Mouse (Mus musculus) embryo, embryonic 10.5 days (tissue): ENCODE results near the gene 1700067P10Rik.

Experiments
- DNase-seq: peaks from one replicate; pipeline ENCODE4 v3.0.0-alpha.2; 2015; ENCODE audit warnings: low spot score

Gene 1700067P10Rik

DNA sequence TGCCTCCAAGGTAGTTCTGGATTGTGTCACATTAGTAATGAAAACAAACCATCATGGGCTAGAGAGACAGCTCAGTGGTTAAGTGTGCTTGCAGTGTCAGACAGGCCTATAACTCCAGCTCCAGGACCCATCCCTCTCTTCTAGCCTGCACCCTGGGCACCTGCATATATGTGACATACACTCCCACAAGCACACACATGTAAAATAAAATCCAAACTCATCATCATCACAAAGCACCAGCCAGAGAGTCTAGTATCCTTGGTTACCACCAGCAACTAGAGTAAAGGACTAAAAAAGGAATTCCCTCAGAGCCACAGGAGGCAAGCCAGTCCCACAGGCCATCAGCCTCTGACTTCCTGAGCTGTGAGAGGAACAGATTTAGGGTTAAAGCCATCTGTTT lies at the start of gene 1700067P10Rik:
1700067P10Rik (plus strand) TSS at position 301 of the 400 bp plus-strand sequence.
- DNase-seq: no peak

DNA sequence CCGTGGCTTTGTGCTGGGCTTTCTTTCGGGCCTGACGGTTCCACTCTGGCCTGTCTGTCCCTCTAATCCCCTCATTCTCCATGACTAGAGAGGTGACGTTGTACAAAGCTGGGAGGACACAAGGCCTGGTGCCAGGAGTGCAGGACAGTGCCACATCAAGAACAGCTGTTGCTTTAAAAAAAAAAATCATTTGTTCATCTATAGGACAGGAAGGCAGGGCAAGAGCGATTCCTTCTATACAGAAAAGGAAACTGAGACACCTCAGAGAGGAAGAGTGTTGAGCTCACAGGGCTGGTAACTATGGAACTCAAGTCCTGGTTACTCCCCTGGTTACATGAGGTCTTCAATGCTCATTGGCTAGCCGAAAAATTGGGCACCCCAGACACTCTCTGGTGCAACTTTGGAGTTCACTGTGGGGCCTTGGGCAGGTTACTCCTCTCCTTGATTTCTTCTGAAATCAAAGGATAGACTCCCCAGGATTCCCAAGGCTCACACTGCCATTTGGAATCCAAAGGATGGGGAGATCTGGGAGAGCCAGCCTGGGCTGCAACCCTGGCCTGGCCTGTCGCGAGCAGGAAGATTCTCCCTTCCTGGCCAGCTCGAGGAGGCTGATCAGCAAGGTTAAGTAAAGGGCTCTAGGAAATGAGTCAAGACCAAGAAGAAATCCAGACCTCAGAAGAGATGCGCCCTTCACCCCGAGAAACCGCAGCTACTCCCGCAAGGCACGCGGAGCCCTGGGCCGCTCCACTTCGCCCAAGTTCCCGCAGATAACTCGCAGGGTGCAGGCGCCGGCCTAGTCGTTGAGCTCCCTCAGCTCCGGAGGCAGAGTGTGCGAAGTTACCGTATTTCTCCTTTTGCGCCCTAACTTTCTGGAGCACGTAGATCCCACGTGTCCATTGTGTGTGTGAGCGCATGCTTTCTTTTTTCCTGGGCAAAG lies 47.5 kb upstream of the 1700067P10Rik start:
- peak; percentile 88 for DNase-seq

DNA sequence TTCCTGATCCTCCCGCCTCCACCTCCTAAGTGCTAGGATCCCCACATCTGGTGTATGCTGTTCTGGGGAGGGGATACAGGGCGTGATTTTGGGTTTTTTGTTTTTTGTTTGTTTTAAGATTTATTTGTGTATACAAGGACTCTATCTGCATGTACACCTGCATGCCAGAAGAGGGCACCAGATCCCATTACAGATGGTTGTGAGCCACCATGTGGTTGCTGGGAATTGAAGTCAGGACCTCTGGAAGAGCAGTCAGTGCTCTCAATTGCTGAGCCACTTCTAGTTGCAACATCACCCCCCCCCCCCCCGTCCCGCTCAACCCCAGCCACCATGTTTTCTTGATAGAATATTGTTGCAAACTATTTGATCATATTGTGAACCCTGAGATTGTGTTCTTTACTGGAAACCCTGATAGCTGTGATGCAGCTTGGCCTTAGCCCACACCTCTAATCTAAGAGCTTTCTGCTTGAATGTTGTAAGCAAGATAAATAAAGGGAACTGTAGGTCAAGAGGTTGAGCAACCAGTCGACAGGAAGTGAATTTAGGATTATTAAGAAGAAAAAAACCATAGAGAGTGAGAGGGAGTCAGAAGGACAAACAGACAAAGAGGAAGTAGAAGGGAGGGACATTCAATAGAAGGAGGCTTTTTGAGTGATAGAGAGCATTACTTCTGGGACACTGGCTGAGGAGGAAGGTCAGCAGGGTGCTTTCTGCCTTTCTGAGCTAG lies 45.8 kb upstream of the 1700067P10Rik start:
- DNase-seq: no peak

DNA sequence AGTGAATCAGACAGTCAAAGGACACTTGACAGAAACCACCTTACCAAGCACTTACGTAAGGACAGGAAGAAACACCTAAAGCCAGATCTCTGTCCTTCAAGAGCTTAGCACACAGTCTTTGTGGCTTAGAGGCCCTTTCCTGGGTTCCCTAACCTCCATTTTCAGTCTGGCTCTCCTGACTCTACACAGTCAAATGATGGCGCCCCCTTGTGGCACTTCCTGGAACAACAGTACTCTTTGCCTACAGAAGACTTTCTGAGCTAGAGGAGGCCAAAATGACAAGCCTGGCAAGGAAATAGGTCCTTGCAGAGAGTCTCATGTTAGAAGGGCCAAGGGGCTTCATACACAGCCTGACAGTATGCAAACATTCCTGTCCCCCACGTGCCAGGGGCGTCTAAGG lies 43.5 kb upstream of the 1700067P10Rik start:
- DNase-seq: peak; percentile 87

DNA sequence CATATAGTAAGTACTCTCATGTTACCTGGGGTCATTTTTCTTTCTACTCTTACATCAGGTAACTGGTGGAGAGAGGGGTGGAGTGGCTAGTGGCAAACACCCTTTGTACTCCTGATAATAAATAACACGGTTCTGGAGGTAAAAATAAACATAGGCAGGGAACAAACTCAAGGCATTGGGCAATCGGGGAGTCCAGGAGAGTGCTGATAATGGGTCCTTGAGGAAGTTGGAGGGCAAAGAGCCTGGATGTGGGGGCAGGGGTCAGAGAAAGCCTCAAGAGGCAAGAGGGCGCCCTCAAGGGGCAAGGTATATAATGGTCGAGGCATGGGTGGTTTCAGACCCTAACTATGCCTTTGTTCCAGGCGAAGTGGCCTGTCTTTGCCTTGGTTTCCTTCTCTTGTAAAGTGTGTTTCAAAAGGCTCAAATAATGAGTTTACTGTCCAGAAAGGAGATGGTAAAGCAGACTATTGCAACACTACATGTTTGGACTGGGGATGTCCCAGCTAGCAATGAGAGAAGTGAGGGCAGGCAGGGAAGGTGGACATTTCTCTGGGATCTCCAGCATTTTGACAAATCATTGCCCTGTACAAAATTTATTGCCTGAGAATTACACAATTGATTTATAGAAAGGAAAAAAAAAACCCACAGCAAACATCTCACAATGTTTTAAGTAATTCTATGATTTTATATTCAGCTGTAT lies 37.3 kb upstream of the 1700067P10Rik start:
- no peak for DNase-seq

DNA sequence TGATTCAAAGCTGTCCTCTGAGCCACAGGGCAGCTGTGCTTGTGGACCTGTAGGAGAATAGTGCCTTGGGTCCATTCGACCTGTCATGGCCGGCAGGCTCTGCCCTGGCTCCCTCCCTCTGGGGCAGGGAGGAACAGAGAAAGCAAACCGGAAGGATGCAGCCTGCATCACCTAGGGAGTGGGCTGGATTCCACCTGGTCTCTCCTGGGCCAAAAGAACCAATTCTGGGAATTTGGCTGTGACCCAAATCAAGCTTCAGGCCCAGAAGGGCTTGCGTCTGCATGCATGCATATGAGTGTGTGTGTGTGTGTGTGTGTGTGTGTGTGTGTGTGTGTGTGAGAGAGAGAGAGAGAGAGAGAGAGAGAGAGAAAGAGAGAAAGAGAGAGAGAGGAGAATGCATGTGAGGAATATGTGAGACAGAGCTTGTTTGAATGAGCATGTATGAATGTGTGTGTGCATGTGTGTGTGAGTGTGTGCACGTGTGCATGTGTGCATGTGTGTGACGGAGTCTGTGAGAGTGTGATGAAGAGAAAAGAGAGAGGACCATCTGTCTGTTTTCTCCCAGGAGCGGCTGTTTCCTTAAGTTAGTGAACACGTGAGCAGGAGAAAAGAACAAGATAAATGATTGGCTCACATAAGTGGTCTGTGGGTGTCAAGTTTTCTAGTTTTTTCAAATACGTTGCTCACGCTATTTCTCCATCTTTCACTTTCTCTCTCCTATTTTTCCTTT lies 36.6 kb upstream of the 1700067P10Rik start:
- DNase-seq: no peak

DNA sequence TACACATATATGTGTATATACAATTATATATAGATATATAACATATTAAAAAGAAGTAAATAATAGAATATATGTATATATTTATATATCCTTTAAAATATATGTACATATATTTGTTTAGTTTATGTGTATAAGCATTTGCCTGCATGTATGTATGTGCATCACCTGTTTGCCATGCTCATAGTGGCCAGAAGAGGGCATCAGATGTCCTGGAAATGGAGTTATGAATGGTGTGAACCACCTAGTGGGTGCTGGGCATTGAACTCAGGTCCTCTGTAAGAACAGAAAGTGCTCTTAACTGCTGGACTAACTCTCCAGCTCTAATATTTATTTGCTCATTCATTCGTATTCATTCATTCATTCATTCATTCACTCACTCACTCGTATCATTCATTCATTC lies 35.5 kb upstream of the 1700067P10Rik start:
- DNase-seq: no peak

DNA sequence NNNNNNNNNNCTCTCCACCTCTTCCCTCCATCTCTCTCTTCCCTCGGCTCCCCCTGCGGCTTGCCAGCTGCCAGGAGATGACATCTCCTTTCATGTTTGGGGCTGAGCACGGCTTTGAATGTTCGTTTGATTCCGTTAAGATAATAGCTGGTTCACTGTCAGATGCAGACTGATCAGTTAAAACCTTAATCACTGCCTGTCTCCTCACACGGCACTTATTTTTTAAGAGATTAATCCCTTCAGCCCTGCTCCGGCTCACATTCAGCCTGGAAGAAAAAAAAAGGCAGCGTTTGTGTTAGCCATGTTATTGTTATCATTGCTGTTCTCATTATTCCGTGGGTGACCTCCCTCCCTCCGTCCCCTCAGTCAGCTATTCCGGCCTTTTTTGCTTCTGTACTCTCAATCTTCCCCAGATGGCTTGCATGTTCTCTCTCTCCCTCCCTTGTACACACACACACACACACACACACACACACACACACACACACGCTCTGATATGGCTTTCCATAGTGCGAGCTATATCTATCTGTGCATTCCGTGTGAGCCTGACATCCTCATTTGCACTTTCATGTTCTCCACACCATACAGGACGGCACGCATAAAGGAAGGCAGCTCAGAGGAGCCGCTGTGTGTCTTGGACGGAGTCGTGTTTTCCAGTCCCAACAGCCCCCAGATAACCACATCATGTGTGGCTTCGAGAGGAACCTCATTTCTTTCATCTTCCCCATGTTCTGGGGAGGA lies 33.9 kb upstream of the 1700067P10Rik start:
- DNase-seq: no peak

DNA sequence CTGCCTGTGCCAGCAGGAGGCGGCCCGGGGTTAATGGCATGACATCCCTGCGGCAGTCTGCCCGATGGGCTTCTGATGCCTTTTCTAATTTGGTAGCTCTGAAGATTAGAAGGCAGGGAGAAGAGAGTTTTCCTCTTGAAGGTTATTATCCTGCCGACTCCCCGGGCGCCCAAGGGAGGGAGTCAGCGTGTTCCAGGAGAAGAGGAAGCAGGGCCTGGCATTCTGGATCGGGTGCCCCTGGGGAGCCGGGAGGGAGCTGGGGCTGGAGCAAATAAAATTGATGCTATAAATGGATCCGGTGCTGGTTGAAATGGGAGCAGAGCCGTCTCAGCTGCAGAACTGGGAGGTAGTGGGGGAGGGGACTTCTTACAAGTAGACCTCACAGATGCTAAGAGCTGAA lies 31.7 kb upstream of the 1700067P10Rik start:
- DNase-seq: no peak

DNA sequence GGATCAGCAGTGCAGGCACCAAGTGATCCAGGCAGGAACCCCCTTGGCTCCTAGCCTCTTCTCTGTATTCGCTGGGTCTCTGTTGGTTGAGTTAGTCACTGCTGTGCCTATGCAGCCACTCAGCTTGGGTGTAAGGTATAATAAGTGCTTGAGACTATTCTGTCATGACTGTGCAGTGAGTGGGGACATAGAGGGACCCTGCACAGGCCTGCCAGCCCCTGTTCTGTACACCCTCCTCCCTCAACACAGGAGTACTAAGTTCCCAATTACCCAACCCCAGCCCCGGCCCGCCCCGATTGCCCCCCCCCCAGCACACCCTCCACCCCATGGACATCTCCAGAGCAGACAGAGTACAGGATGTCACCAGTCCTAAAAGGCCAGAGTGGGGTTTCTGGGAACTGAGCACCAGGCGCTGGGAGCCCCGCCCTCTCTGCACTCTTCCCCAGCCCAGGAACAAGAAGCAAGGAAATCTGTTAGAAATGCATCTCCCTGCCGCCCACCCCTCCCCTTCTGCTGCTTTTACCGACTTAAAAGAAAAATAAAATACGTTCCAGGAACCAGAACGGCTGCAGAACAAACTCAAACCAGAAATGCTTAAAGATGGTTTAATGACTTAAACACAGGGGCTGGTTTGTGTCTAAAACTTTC lies 24.8 kb upstream of the 1700067P10Rik start:
- peak; percentile 36 for DNase-seq

DNA sequence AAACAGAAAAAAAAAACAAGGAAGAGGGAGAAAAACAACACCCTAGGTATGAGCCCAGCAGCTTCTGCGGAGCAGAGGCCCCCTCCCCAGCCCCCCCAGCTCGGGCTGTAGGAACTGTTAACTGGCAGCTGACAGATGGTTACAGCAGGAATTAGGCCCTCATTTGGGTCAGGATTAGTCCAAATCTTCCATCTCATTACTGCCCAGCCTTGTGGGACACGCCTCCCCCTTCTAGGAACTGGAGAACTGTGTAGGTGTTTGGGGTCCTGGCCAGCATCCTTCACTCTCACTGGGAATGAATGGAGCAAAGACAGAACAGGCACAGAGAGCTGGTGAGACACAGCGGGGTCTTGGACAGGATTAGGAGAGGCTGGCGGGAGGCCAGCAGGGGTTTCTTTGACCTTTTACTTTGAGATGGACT lies 24.0 kb upstream of the 1700067P10Rik start:
- no peak for DNase-seq

DNA sequence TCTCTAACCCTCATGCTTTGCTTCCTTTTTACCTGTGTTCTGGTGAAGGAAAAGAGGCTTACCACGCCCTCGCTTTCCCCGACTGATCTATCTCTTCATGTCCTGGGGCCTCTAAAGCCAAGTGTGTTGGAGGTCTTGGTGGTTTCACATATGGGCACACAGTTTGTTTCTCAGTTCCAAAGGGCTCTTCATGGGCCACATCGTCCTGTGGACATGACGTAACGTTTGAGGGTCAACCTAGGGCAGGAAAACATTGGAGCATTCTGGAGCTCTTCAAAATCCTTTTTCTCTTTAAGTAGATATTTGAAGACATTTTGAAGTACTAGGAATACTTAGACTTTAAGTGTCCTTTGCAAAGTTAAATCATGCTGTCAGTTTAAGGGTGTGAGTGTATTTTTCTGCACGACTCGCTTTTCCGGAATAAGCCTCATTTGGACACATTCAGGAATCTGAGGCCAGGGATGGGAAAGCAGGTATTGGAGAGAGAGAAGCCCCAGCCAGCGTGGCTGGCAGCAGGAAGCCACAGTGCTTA lies 22.0 kb upstream of the 1700067P10Rik start:
- DNase-seq: no peak

DNA sequence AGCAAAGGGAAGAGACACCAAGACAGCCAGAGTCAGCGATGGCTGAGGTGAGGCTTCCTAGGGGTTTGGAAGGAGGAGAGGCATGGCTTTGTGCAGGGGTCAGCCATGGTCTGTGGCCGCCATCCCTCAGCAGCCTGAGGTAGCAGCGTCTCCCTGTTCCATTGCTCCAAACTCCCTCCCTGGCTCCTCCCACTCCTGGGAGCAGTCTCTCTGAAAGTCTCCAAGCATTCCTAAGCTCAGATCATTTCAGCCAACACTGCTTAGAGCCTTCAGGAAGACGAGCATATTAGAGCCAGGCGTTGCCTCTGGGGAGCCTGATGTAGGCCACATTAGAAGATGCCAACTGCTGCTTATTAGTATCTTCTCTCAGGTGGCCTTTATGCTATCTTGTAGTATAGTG lies 21.4 kb upstream of the 1700067P10Rik start:
- DNase-seq: no peak

DNA sequence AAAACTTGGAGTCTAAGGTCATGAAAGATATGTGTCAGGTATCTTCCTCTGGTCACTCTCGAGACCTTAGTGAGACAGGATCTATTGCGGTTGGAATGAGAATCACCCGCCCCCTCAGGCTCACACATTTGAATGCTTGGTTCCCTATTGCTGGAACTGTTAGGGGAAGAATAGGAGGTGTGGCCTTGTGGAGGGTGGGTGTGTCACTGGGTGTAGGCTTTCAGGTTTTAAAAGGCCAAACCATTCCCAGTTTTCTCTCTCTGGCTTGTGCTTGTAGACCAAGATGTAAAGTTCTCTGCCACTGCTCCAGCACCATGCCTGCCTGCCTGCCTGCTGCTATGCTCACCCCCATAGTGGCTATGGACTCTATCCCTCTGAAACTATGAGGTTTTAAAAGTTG lies 8.5 kb upstream of the 1700067P10Rik start:
- DNase-seq: no peak

DNA sequence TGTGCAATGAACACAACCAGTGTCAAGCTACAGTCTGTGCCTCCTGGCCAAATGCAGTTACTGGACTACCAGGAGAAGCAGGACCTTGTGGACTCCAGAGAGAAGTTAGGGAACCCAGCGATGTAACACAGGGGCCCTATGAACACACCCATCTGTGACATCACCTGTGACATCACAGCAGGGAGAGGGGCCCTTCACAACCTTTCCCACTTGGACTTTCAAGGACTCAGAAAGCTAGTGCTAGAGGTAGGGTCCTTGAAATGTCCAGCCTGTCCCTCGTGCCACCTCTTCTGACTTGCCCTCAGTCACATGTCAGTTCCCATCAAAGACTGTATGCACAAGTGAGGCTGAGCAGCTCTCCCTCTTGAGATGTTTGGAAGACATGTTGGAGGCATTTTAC lies 327 bp downstream of the 1700067P10Rik start:
- DNase-seq: no peak

DNA sequence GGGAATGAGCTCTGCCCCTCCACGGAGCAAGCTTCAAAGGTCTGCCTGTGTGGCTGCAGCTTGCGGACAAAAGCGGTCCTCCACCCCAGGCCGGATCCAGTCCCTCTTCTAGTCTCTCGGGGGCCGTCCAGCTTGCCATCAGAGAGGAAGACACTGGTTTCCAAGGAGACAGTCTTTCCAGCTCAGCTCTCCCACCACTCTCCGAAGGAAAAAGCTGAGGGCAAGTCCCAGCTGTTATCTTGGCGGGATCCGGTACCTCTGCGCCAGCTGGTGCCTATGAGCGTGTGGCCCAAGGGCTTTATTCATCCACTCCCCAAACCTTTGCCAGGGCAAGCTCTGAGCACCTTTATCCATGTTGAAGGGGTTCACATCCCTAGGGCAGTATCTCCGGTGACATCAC lies 1.2 kb downstream of the 1700067P10Rik start:
- no peak for DNase-seq

DNA sequence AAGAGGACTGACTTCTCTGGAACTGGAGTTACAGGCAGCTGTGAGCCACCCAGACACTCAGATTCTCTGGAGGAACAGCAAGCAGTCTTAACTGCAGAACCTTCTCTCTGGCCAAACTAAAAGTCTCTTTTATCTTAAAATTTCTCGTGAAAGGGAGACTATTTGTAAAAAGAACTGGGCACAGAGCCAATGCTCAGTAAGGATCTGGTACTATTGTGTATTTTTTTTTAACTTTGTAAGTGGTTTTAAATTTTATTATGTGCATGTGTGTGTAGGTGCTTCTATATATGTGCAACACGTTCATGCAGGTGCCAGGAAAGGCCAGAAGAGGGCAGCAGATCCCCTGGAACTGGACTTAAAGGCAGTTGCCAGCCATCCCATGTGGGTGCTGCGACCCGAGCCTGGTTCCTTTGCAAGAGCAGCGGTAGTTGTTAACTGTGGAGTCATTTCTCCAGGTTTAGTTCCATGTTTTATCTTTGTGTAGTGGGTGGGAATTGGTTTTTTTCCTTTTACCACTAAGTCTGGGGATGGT lies 4.2 kb downstream of the 1700067P10Rik start:
- DNase-seq: no peak

DNA sequence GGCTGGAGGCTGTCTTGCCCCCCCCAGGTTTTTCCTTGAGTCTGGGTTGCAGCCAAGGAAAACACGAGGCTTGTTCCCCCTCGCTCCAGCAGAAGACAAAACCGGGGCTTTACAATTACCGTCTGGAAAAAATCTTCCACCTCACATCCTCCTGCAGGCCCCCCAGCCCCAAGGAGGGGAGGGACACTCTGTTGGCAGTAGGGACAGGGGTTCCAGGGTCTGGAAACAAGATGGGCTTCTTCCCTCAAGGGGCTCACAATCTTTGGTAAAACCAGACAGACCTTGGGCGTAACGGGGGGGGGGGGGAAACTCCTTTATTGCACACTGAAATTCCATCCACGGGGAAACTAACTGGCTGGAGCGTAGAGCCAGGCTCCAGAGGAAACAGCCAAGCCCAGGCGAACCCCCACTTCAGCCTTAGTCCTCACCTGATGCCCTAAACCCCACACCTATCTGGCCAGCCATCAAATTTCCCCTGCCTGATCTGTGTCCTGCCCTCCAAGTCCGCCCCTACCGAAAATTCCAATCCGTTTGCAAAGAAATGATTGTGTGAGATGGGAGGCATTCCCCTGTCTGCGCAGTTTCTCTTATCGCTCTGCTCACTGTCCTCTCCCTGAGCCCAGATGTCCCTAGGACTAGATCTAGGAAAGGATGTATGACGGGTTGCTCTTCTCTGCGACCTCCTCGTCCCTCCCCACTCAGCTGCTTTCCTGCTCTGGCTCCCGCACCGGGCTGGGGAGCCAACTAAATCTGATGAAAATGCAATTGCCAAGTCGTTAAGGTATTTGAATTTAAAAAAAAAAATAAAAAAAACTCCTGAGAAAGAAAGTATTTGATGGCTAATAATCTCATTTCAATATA lies 5.9 kb downstream of the 1700067P10Rik start:
- DNase-seq: no peak

DNA sequence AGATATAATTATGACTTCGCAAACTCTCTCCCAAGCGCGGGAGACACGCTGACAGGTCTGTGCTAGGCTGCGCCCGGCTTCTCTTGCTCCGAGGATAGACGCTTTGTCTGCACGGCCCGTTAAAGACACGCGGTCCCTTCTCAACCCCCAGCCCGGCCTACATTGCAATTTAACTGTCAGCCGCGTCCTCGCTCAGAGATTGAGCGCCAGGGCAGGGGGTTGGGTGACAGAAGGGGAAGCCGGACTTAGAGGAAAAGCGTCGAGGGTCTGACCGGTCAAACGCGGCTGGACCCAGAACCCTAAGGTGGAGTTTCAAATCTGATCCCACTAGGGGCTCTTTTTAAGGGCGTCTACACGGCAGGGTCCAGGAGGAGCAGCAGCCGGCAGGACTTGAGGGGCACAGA lies 6.6 kb downstream of the 1700067P10Rik start:
- DNase-seq: peak; percentile 81
